Mouse (Mus musculus) intestine, postnatal 0 days (tissue): Measurements from ENCODE around the gene Ssr2. TPM values are rescaled to one million over a fixed set of nuclear protein-coding genes. Genes with fewer than 3 reads are reported as not detected.
A peak's percentile ranks its signal among the peaks of the same experiment; 100 is the strongest.

Experiments
- ATAC-seq: fragments of 200-750 bp; cut with Nextera tagmentation; 2 replicates; pipeline ENCODE4 v1.8.0; 2017; ENCODE audit warnings: mild to moderate bottlenecking, moderate TSS enrichment, moderate library complexity
- H3K27ac ChIP-seq: fragments of 300-500 bp; sonication (generic); 2 replicates; pipeline ENCODE4 v1.5.1; 2014; ENCODE audit warnings: mild to moderate bottlenecking, low read depth, low read length, moderate library complexity
- H3K27me3 ChIP-seq: fragments of 300-500 bp; sonication (generic); replicated peaks from 2 replicates; pipeline ENCODE4 v1.6.1; 2014; ENCODE audit warnings: low read length, mixed read lengths; ENCODE audit not compliant: control insufficient read depth, insufficient read depth
- H3K36me3 ChIP-seq: fragments of 300-500 bp; sonication (generic); 2 replicates; pipeline ENCODE4 v1.6.1; 2014; ENCODE audit warnings: mild to moderate bottlenecking, moderate library complexity; ENCODE audit not compliant: control insufficient read depth, insufficient read depth
- H3K4me1 ChIP-seq: fragments of 300-500 bp; sonication (generic); replicated peaks from 2 replicates; pipeline ENCODE4 v1.6.1; 2014; ENCODE audit warnings: antibody characterized with exemption, low read length, mixed read lengths; ENCODE audit not compliant: control insufficient read depth, insufficient read depth
- H3K4me2 ChIP-seq: fragments of 300-500 bp; sonication (generic); replicated peaks from 2 replicates; pipeline ENCODE4 v1.6.1; 2014; ENCODE audit warnings: low read depth, mild to moderate bottlenecking, moderate library complexity
- H3K4me3 ChIP-seq: fragments of 300-500 bp; sonication (generic); 2 replicates; pipeline ENCODE4 v1.5.1; 2014; ENCODE audit warnings: low read depth, low read length
- H3K9ac ChIP-seq: fragments of 300-500 bp; sonication (generic); 2 replicates; pipeline ENCODE4 v1.6.1; 2014; ENCODE audit warnings: mild to moderate bottlenecking, low read depth, low read length
- H3K9me3 ChIP-seq: fragments of 300-500 bp; sonication (generic); 2 replicates; pipeline ENCODE4 v1.6.1; 2016; ENCODE audit warnings: mixed run types; ENCODE audit not compliant: control insufficient read depth
- CTCF ChIP-seq: sonication (generic); IDR thresholded peaks from 2 replicates; pipeline ENCODE4 v1.5.1; 2016; ENCODE audit warnings: low read depth, mild to moderate bottlenecking, control low read depth, antibody characterized with exemption, moderate library complexity
- WGBS: fragments of 180-500 bp; shearing (Covaris S2); extraction: QIAGEN DNeasy Blood & Tissue Kit; methylation state at CpG from one replicate; pipeline ENCODE4 v1.1.7; 2014; 5-methylcytosine and 5-hydroxymethylcytosine counted together
- polyA plus RNA-seq: library from polyadenylated mRNA; unstranded; fragments of >200 nt; fragmentation: Nextera tagmentation; extraction: Ambion mirVana; gene quantifications from 2 replicates; pipeline ENCODE4 v1.2.1, GENCODE M21; 2015

Gene Ssr2
- polyA plus RNA-seq, 1 experiment from 2014 or later, result 268 TPM

DNA sequence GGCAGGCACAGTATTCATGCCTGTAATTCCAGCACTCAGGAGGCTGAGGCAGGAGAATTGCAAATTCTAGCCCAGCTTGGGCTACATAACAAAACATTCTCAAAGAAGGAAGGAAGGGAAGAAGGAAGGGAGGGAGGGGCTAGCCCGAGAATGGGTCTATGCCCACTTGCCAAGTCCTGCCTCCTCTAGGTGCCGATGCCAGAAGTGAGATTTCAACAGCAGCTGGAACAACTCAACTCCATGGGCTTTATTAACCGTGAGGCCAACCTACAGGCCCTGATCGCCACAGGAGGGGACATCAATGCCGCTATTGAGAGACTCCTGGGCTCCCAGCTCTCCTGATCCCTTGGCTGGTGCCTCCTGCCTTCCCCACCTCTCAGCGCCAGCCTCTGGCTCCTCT, 7.8 kb upstream of the Ssr2 start:
- peaks cover 3% of the 10 kb centered on the region; the same call in 1 of the 2 replicates for H3K4me1 ChIP-seq
- no peak overlapping the region for H3K4me3 ChIP-seq
- no peaks in the 10 kb centered on the region for H3K27me3 ChIP-seq
- H3K9ac ChIP-seq, result no peak overlapping the region
- WGBS, result 81% methylated on average over 6 of the region's 6 CpGs
- H3K4me2 ChIP-seq, result no peak overlapping the region
- H3K9me3 ChIP-seq, result no peaks in the 10 kb centered on the region
- no peak for TF ChIP-seq CTCF
- peak overlapping the region; percentile 91 for H3K27ac ChIP-seq
- peaks cover 52% of the 10 kb centered on the region for H3K36me3 ChIP-seq
- ATAC-seq, result no peak

DNA sequence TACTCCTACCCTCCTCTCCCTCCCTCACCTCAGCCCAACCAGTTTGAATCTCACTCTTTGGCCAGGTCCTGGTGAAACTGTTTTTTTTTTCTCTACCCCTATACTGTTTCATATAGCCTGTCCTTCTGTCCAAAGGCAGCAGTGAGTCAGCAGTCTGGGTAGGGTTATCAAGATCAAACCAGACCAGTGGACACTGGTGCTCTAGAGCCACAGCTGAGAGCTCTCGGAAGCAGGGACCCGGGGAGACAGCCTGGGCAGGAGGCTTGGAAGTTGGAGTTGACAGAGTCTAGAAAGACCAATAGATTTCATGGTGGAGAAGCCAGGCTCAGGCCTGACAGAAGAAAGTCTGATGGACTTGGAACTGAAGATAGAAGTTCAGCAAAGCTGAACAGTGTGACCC, 7.1 kb upstream of the Ssr2 start:
- Histone ChIP-seq H3K27ac (peak overlapping the region; percentile 91), H3K4me3 (no peak overlapping the region), H3K4me1 (peaks cover 3% of the 10 kb centered on the region; the same call in 1 of the 2 replicates), H3K27me3 (no peaks in the 10 kb centered on the region), H3K9me3 (no peaks in the 10 kb centered on the region), H3K4me2 (no peak overlapping the region), H3K9ac (no peak overlapping the region), H3K36me3 (peaks cover 46% of the 10 kb centered on the region)
- no peak for TF ChIP-seq CTCF
- 79% methylated on average over 2 of the region's 2 CpGs for WGBS
- ATAC-seq, result peak; percentile 64

DNA sequence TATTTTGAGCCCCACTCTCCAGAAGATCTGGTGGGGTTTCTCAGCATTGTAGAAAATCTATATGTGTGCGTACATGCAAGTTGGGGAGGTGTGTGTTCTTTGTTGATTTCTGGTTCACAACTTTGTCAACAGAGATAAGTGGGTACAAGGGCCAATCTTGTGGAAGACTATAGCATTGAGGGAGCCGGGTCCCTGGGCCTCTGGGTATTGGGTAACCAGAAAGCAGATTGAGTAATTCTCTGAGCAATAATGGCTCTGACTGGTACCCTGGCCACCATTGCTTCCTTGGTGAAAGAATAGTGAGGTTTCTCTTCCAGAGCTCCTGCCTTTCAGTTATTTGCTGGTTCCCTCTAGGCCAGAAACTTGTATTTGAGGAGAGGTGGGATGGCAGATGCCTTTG, 6.6 kb upstream of the Ssr2 start:
- 46% methylated on average over 2 of the region's 2 CpGs for WGBS
- peak; percentile 86 for ATAC-seq
- H3K27me3 ChIP-seq, result no peaks in the 10 kb centered on the region
- no peaks in the 10 kb centered on the region for H3K9me3 ChIP-seq
- peaks cover 41% of the 10 kb centered on the region for H3K36me3 ChIP-seq
- TF ChIP-seq CTCF, result no peak
- peak overlapping the region; percentile 91 for H3K27ac ChIP-seq
- H3K9ac ChIP-seq, result no peak overlapping the region
- 0 out of 2 replicates have a peak overlapping the region, but pooled peaks have one; percentile 13 for H3K4me2 ChIP-seq
- no peak overlapping the region for H3K4me3 ChIP-seq
- peaks cover 3% of the 10 kb centered on the region; the same call in 1 of the 2 replicates for H3K4me1 ChIP-seq

DNA sequence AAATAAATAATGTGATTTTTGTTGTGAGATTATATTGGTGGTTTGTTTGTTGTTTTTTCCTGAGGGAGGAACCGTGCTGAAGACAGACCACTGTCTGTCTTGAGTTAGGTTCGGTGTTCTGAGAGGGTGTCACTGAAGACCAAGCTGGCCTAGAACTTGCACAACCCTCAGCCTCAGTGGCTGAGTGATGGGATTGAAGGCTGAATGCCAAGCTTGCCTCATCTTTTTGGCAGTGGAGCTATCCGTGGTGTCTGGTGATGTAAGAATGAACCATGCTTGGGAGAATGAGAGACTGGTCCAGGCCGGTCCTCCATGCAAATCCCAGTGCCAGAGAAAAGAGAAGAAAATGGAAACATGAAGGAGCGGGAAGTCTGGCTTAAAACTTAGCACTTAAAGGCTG, 6.0 kb upstream of the Ssr2 start:
- H3K9ac ChIP-seq, result no peak overlapping the region
- H3K4me2 ChIP-seq, result no peak overlapping the region
- H3K4me1 ChIP-seq, result peaks cover 3% of the 10 kb centered on the region; the same call in 1 of the 2 replicates
- no peak for ATAC-seq
- peaks cover 35% of the 10 kb centered on the region for H3K36me3 ChIP-seq
- TF ChIP-seq CTCF, result no peak
- WGBS, result 90% methylated on average over 5 of the region's 5 CpGs
- no peak overlapping the region for H3K4me3 ChIP-seq
- H3K9me3 ChIP-seq, result no peaks in the 10 kb centered on the region
- H3K27ac ChIP-seq, result peak overlapping the region; percentile 91
- H3K27me3 ChIP-seq, result no peaks in the 10 kb centered on the region

DNA sequence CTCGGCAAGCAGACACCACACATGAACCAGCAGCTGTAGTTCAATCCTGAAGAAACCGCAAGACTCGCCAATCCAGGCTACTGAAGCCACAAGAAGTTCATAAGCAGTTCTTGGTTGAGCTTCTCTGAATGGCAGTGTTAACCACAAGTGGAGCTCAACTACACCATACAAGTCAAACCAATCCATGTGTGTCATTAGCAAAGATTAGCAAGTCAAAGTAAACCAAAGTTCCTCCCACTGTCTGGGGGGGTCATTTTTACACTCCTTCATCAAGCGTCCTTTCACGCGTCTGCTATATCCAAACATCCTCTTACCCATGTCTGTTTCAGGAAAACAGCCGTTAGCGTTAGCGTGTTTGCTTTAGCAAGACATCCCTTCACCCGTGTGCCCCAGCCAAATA, 5.3 kb upstream of the Ssr2 start:
- Histone ChIP-seq H3K9ac (no peak overlapping the region), H3K4me3 (no peak overlapping the region), H3K4me1 (peaks cover 3% of the 10 kb centered on the region; the same call in 1 of the 2 replicates), H3K36me3 (peaks cover 28% of the 10 kb centered on the region), H3K9me3 (no peaks in the 10 kb centered on the region), H3K27ac (no peak overlapping the region), H3K27me3 (no peaks in the 10 kb centered on the region), H3K4me2 (no peak overlapping the region)
- 91% methylated on average over 10 of the region's 10 CpGs for WGBS
- no peak for TF ChIP-seq CTCF
- no peak for ATAC-seq

DNA sequence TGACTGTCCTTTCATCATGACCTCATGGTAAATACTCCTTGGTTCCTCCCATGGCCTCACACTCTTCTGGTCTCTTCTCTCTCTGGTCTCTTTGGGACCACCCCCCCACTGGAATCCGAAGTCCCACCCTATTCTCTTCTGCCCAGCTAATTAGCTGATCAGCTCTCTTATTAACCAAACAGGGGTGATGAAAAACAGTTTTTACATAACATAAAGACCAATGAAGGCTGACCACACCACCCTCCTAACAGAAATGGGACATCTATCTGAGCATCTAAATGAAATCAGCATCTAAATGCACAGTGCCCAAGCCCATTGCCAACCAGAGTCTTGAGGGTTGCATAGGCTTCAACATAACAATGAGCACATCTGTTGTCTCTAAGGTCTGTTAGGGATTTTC, 3.8 kb upstream of the Ssr2 start:
- TF ChIP-seq CTCF, result no peak
- 68% methylated on average over 1 of the region's 1 CpGs for WGBS
- Histone ChIP-seq H3K27me3 (no peaks in the 10 kb centered on the region), H3K9ac (no peak overlapping the region), H3K36me3 (peaks cover 13% of the 10 kb centered on the region), H3K4me3 (no peak overlapping the region), H3K27ac (no peak overlapping the region), H3K9me3 (no peaks in the 10 kb centered on the region), H3K4me1 (peaks cover 3% of the 10 kb centered on the region; the same call in 1 of the 2 replicates), H3K4me2 (no peak overlapping the region)
- no peak for ATAC-seq

DNA sequence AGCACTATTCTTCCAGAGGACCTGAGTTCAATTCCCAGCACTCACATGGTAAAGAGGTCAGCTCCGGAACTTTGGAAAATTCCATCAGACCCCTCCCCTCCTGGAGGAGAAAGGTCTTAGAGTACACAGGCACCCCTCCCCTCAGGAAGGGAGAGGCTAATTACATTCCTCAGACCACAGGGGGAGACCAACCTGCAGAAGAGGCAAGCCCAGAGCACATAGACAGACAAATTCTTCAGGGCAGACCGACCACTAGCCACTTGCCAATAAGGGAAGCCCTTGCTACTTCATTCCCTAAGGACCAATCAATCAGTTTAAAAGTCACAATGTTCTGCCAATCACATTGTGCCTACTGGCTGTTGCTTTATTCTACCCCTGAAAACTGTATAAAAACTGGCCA, 2.8 kb upstream of the Ssr2 start:
- WGBS, result 72% methylated on average over 2 of the region's 2 CpGs
- Histone ChIP-seq H3K27ac (no peak overlapping the region), H3K9me3 (no peaks in the 10 kb centered on the region), H3K27me3 (no peaks in the 10 kb centered on the region), H3K4me1 (peaks cover 3% of the 10 kb centered on the region; the same call in 1 of the 2 replicates), H3K4me2 (no peak overlapping the region), H3K9ac (no peak overlapping the region), H3K36me3 (peaks cover 10% of the 10 kb centered on the region), H3K4me3 (no peak overlapping the region)
- ATAC-seq, result no peak
- no peak for TF ChIP-seq CTCF
